Comparison of ENCODE assay signal across 8 mouse cellular contexts in the genomic region with DNA sequence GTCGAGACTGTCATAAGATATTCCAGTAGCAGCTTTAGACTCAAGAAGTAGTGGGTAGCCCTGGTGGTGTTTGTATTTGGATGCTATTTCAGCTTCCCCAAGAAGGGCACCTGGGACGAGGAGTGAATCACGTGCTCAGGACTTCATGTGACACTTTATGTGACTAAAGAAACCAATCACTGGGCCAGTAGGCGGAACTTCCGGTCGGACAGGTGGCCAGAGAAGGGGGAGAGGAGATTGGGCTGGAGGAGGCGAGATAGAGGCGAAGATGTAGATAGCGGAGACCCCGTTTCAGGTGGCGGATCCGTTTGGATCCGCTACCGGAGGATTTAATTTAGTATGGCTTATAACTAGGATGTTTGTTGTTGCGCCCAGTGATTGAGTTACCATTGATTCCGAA. TPM values are rescaled to one million over a fixed set of nuclear protein-coding genes. Genes with fewer than 3 reads are reported as not detected.
A peak's percentile ranks its signal among the peaks of the same experiment; 100 is the strongest.
DNase-seq lines count a peak whose midpoint lies in the region; ATAC-seq lines count a peak whose summit lies in the region.

No protein-coding gene starts in this region.

- peak overlapping the region; percentile 49 for H3K4me3 ChIP-seq in limb, embryonic 12.5 days (replicated peaks)
- H3K4me3 ChIP-seq in midbrain, embryonic 12.5 days, result peak overlapping the region; percentile 50
- H3K4me3 ChIP-seq in stomach, embryonic 14.5 days (ENCODE audit: low read depth, low read length), result peak overlapping the region; percentile 35

- no peak for ATAC-seq in limb, embryonic 12.5 days (ENCODE audit: insufficient number of reproducible peaks, insufficient read depth, low FRiP score, low TSS enrichment, low read depth)
- peak; percentile 71; the same call in 1 of the 2 replicates for ATAC-seq in midbrain, embryonic 12.5 days (ENCODE audit: low FRiP score, low read depth)
- ATAC-seq in stomach, embryonic 14.5 days (ENCODE audit: insufficient number of reproducible peaks, insufficient read depth, low FRiP score, low read depth), result peak; percentile 53; the same call in 1 of the 2 replicates

- no peaks in the 10 kb centered on the region for H3K36me3 ChIP-seq in limb, embryonic 12.5 days
- no peaks in the 10 kb centered on the region for H3K36me3 ChIP-seq in midbrain, embryonic 12.5 days
- no peaks in the 10 kb centered on the region for H3K36me3 ChIP-seq in stomach, embryonic 14.5 days (ENCODE audit: control insufficient read depth, insufficient read depth, low read length)

- DNase-seq in frontal cortex, adult 2 months (ENCODE audit: extremely low spot score in 1 of 2, low spot score in 1 of 2), result peak; percentile 40 to 62
- DNase-seq in frontal cortex, postnatal 25 days (ENCODE audit: low spot score in 2 of 2), result no peak
- DNase-seq in cerebellum, adult 9-10 months, result peak; percentile 87
- DNase-seq in gastrocnemius, adult 8-10 months (ENCODE audit: low spot score in 2 of 2), result peak; percentile 71 to 74
- DNase-seq in induced T-regulatory cell, adult 2 months (ENCODE audit: low read depth), result peak; percentile 45

- WGBS in limb, embryonic 12.5 days, result 18% methylated on average over 16 of the region's 16 CpGs
- WGBS in midbrain, embryonic 12.5 days, result 30% methylated on average over 16 of the region's 16 CpGs
- 18% methylated on average over 16 of the region's 16 CpGs for WGBS in stomach, embryonic 14.5 days

- no peaks in the 10 kb centered on the region for H3K9me3 ChIP-seq in limb, embryonic 12.5 days
- H3K9me3 ChIP-seq in midbrain, embryonic 12.5 days, result no peaks in the 10 kb centered on the region
- H3K9me3 ChIP-seq in stomach, embryonic 14.5 days (ENCODE audit: control insufficient read depth, low read depth, low read length), result no peaks in the 10 kb centered on the region

- H3K4me1 ChIP-seq in limb, embryonic 12.5 days (replicated peaks), result peaks cover 5% of the 10 kb centered on the region
- no peaks in the 10 kb centered on the region for H3K4me1 ChIP-seq in midbrain, embryonic 12.5 days
- no peaks in the 10 kb centered on the region for H3K4me1 ChIP-seq in stomach, embryonic 14.5 days (ENCODE audit: control insufficient read depth, insufficient read depth, low read length)

- peak overlapping the region; percentile 48 for H3K9ac ChIP-seq in limb, embryonic 12.5 days (replicated peaks)
- H3K9ac ChIP-seq in midbrain, embryonic 12.5 days (replicated peaks), result peak overlapping the region; percentile 51
- peak overlapping the region; percentile 22; the same call in 1 of the 2 replicates for H3K9ac ChIP-seq in stomach, embryonic 14.5 days (replicated peaks; ENCODE audit: low read depth, low read length)

- no peak overlapping the region for H3K27ac ChIP-seq in limb, embryonic 12.5 days
- H3K27ac ChIP-seq in midbrain, embryonic 12.5 days (replicated peaks), result no peak overlapping the region
- 0 out of 2 replicates have a peak overlapping the region, but pooled peaks have one; percentile 6 for H3K27ac ChIP-seq in stomach, embryonic 14.5 days (ENCODE audit: low read length)

- no peaks in the 10 kb centered on the region for H3K27me3 ChIP-seq in limb, embryonic 12.5 days
- 0 out of 2 replicates have a peak, but pooled peaks cover 7% of the 10 kb centered on the region for H3K27me3 ChIP-seq in midbrain, embryonic 12.5 days
- H3K27me3 ChIP-seq in stomach, embryonic 14.5 days (ENCODE audit: control insufficient read depth, insufficient read depth, low read length), result no peaks in the 10 kb centered on the region

- H3K4me2 ChIP-seq in limb, embryonic 12.5 days, result peak overlapping the region; percentile 65
- peak overlapping the region; percentile 63 for H3K4me2 ChIP-seq in midbrain, embryonic 12.5 days (replicated peaks)
- H3K4me2 ChIP-seq in stomach, embryonic 14.5 days (replicated peaks; ENCODE audit: low read depth, low read length), result peak overlapping the region; percentile 65

RNA-seq across cellular contexts. Expression of a gene that starts 8.1 kb away (rescaled TPM):
- polyA plus RNA-seq in frontal cortex, adult 2 months (2012; rRNA removed), result 1.5 and 2.7 TPM in 2 replicates
- total RNA-seq in gastrocnemius, adult 8-10 months (2022), result 1 to 10 TPM; 1.9 to 3.3 (median 2.5) TPM
- 147 and 151 TPM in 2 replicates for polyA plus RNA-seq in limb, embryonic 12.5 days (2016; fragmentation: Nextera tagmentation; extraction: Ambion mirVana)
- polyA plus RNA-seq in midbrain, embryonic 12.5 days (2016; fragmentation: Nextera tagmentation; extraction: Ambion mirVana), result 20.2 and 24.0 TPM in 2 replicates
- polyA plus RNA-seq in stomach, embryonic 14.5 days (2014; fragmentation: Nextera tagmentation; extraction: Ambion mirVana), result 54.9 and 56.6 TPM in 2 replicates

RNA-seq across cellular contexts. Expression of a gene that starts 26.2 kb away (rescaled TPM):
- 0.67 and 0.68 TPM in 2 replicates for polyA plus RNA-seq in frontal cortex, adult 2 months (2012; rRNA removed)
- total RNA-seq in gastrocnemius, adult 8-10 months (2022), result 1 to 10 TPM in 3 of 4 experiments, not detected in 1; 1.0 to 1.3 (median 1.3) TPM
- polyA plus RNA-seq in limb, embryonic 12.5 days (2016; fragmentation: Nextera tagmentation; extraction: Ambion mirVana), result 25.2 and 36.4 TPM in 2 replicates
- polyA plus RNA-seq in midbrain, embryonic 12.5 days (2016; fragmentation: Nextera tagmentation; extraction: Ambion mirVana), result 5.3 and 8.3 TPM in 2 replicates
- polyA plus RNA-seq in stomach, embryonic 14.5 days (2014; fragmentation: Nextera tagmentation; extraction: Ambion mirVana), result 25.3 and 32.3 TPM in 2 replicates

RNA-seq across cellular contexts. Expression of a gene that starts 31.0 kb away (rescaled TPM):
- polyA plus RNA-seq in frontal cortex, adult 2 months (2012; rRNA removed), result 4.0 and 4.3 TPM in 2 replicates
- 1 to 10 TPM; 3.4 to 7.1 (median 3.6) TPM for total RNA-seq in gastrocnemius, adult 8-10 months (2022)
- polyA plus RNA-seq in limb, embryonic 12.5 days (2016; fragmentation: Nextera tagmentation; extraction: Ambion mirVana), result 17.7 and 19.9 TPM in 2 replicates
- 6.6 and 7.9 TPM in 2 replicates for polyA plus RNA-seq in midbrain, embryonic 12.5 days (2016; fragmentation: Nextera tagmentation; extraction: Ambion mirVana)
- polyA plus RNA-seq in stomach, embryonic 14.5 days (2014; fragmentation: Nextera tagmentation; extraction: Ambion mirVana), result 4.3 and 5.8 TPM in 2 replicates

RNA-seq across cellular contexts. Expression of a gene that starts 38.9 kb away (rescaled TPM):
- polyA plus RNA-seq in frontal cortex, adult 2 months (2012; rRNA removed), result 3.8 and 4.3 TPM in 2 replicates
- 1 to 10 TPM; 1.2 to 3.6 (median 1.9) TPM for total RNA-seq in gastrocnemius, adult 8-10 months (2022)
- 38.9 and 46.0 TPM in 2 replicates for polyA plus RNA-seq in limb, embryonic 12.5 days (2016; fragmentation: Nextera tagmentation; extraction: Ambion mirVana)
- 27.6 and 28.0 TPM in 2 replicates for polyA plus RNA-seq in midbrain, embryonic 12.5 days (2016; fragmentation: Nextera tagmentation; extraction: Ambion mirVana)
- polyA plus RNA-seq in stomach, embryonic 14.5 days (2014; fragmentation: Nextera tagmentation; extraction: Ambion mirVana), result 14.2 and 17.2 TPM in 2 replicates

RNA-seq across cellular contexts. Expression of a gene that starts 49.1 kb away (rescaled TPM):
- polyA plus RNA-seq in frontal cortex, adult 2 months (2012; rRNA removed), result 0.11 and 0.14 TPM in 2 replicates
- under 1 TPM in 1 of 4 experiments, not detected in 3; 0.27 TPM for total RNA-seq in gastrocnemius, adult 8-10 months (2022)
- polyA plus RNA-seq in limb, embryonic 12.5 days (2016; fragmentation: Nextera tagmentation; extraction: Ambion mirVana), result 0.26 and 0.68 TPM in 2 replicates
- 0.13 TPM in 1 of 2 replicates, not detected in the other for polyA plus RNA-seq in midbrain, embryonic 12.5 days (2016; fragmentation: Nextera tagmentation; extraction: Ambion mirVana)
- 0.42 and 0.88 TPM in 2 replicates for polyA plus RNA-seq in stomach, embryonic 14.5 days (2014; fragmentation: Nextera tagmentation; extraction: Ambion mirVana)

Comparison
In these comparisons a context has a peak if more than half of its experiments do, and no peak if none do; other contexts are left out.
1. DNase-seq: peak in frontal cortex, adult 2 months (2 of 2), cerebellum, adult 9-10 months (single experiment), gastrocnemius, adult 8-10 months (2 of 2) and induced T-regulatory cell, adult 2 months (single experiment); none in frontal cortex, postnatal 25 days (0 of 2).
2. Peak in every context shown above with its lines, with median percentiles within 50 percentile points of each other: H3K4me2 ChIP-seq, H3K4me3 ChIP-seq and H3K9ac ChIP-seq.